Mouse (Mus musculus) heart, adult 2 months (tissue): ENCODE results near the gene Fam98b. TPM values are rescaled to one million over a fixed set of nuclear protein-coding genes. Genes with fewer than 3 reads are reported as not detected.
A peak's percentile ranks its signal among the peaks of the same experiment; 100 is the strongest.

ENCODE experiments used
- DNase-seq, 2 experiments: peaks; one replicate each; pipeline ENCODE4 v3.0.0; 2021
- H3K27ac ChIP-seq: fragments of 200-600 bp; 2 replicates; pipeline ENCODE4 v1.8.1; 2022
- H3K27me3 ChIP-seq: fragments of 200-500 bp; 2 replicates; pipeline ENCODE4 v1.6.1; 2012; ENCODE audit warnings: mild to moderate bottlenecking, low read length, inconsistent platforms, mixed read lengths; ENCODE audit not compliant: control insufficient read depth, insufficient read depth
- H3K36me3 ChIP-seq: fragments of 200-500 bp; 2 replicates; pipeline ENCODE4 v1.6.1; 2012; ENCODE audit warnings: low read length, inconsistent platforms; ENCODE audit not compliant: control insufficient read depth, insufficient read depth
- H3K4me1 ChIP-seq: fragments of 200-500 bp; 2 replicates; pipeline ENCODE4 v1.6.1; 2011; ENCODE audit warnings: low read length; ENCODE audit not compliant: control insufficient read depth, insufficient read depth
- H3K4me3 ChIP-seq: fragments of 200-600 bp; 2 replicates; pipeline ENCODE4 v1.8.1; 2022
- H3K79me2 ChIP-seq: fragments of 200-500 bp; replicated peaks from 2 replicates; pipeline ENCODE4 v1.6.1; 2012; ENCODE audit warnings: mild to moderate bottlenecking, inconsistent platforms, low read length, moderate library complexity, mixed read lengths; ENCODE audit not compliant: control insufficient read depth, insufficient read depth
- H3K9ac ChIP-seq: fragments of 200-500 bp; 2 replicates; pipeline ENCODE4 v1.6.1; 2012; ENCODE audit warnings: low read depth, mild to moderate bottlenecking, control low read depth, inconsistent platforms, low read length, mixed read lengths
- CTCF ChIP-seq: fragments of 200-600 bp; IDR thresholded peaks from 2 replicates; pipeline ENCODE4 v1.8.1; 2022; ENCODE audit warnings: antibody characterized with exemption, mild to moderate bottlenecking, moderate library complexity
- EP300 ChIP-seq: fragments of 200-500 bp; IDR thresholded peaks from 2 replicates; pipeline ENCODE4 v1.6.1; 2011; ENCODE audit warnings: low read depth, low read length, control low read depth; ENCODE audit not compliant: insufficient read depth
- POLR2A ChIP-seq: fragments of 200-500 bp; IDR thresholded peaks from 2 replicates; pipeline ENCODE4 v1.6.1; 2011; ENCODE audit warnings: mild to moderate bottlenecking, low read depth, low read length, control low read depth; ENCODE audit not compliant: insufficient read depth
- WGBS: fragments of 180-500 bp; shearing (Covaris S2); methylation state at CpG from one replicate; pipeline ENCODE4 v1.1.7; 2018; 5-methylcytosine and 5-hydroxymethylcytosine counted together
- intact Hi-C: fragments of 180-260 bp; cut with DNase I; formaldehyde crosslinking; loops from one replicate; pipeline ENCODE4 v1.15.1; 2025
- polyA plus RNA-seq: library from polyadenylated mRNA; depleted of rRNA; stranded (reverse); fragments of >200 nt; gene quantifications from 2 replicates; pipeline ENCODE4 v1.2.3, GENCODE M21; 2012
- total RNA-seq, 2 experiments: library from RNA; stranded (reverse); gene quantifications; 2 replicates each; pipeline ENCODE4 v1.2.3; 2021

Fam98b gene
- total and polyA plus RNA-seq, 3 experiments, result 7.5 to 22.2 (median 21.5) TPM

DNA sequence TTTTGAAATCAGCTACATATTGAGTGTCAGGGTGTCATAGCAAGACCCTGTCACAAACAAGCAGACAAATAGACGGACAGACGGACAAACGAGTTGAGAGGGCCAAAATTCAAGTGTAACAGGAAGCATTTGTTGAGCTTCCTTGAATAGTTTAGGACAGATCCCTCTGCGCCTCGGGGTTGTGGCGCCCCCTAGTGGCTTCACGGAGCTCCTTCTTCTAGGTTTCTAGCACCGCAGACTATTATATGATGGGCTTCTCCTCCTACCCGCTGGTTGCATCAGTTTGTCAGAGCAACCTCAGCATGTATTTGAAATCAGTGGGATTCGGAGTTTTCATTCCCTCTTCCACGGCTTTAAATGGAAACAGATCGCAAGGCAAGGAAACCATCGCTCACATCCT is 18.3 kb upstream of the Fam98b start:
- Histone ChIP-seq H3K79me2 (no peaks in the 10 kb centered on the region), H3K9ac (no peak overlapping the region), H3K27me3 (peaks cover 1% of the 10 kb centered on the region; the same call in 1 of the 2 replicates), H3K4me3 (no peak overlapping the region), H3K4me1 (no peaks in the 10 kb centered on the region), H3K36me3 (no peaks in the 10 kb centered on the region), H3K27ac (no peak overlapping the region)
- WGBS, result 5% methylated on average over 13 of the region's 13 CpGs
- intact Hi-C loops, result loop anchor here (1.0 kb wide), 2 partner anchors 51 to 334 kb away; no protein-coding TSS in a partner anchor
- TF ChIP-seq EP300, result no peak
- no peak; the same call in 1 of the 2 replicates for TF ChIP-seq CTCF
- no peak for TF ChIP-seq POLR2A
- DNase-seq, result peak; percentile 75 to 85

DNA sequence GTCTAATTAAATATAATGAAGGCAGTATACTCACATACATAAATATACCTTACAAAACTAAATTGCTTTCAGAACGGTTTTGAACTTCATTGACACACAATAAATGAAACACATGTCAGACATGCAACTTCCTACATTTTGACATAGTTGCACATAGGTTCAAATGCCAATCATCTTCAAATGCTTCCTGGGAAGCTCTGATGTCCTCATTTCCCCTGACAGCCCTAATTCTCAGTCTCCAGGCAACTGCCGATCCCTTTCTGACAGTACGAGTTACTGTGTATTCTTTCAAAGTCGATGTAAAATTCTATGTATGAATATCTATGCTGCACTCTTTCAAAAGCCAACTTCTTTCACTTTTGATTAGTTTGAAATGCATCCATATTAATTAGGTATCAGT is 7.6 kb upstream of the Fam98b start:
- Histone ChIP-seq H3K79me2 (no peaks in the 10 kb centered on the region), H3K27ac (no peak overlapping the region), H3K36me3 (no peaks in the 10 kb centered on the region), H3K9ac (no peak overlapping the region), H3K4me1 (no peaks in the 10 kb centered on the region), H3K27me3 (no peaks in the 10 kb centered on the region), H3K4me3 (no peak overlapping the region)
- DNase-seq, result no peak
- no peak for TF ChIP-seq POLR2A
- no peak for TF ChIP-seq EP300
- TF ChIP-seq CTCF, result no peak
- 75% methylated on average over 4 of the region's 4 CpGs for WGBS
- intact Hi-C loops, result no loop called here

DNA sequence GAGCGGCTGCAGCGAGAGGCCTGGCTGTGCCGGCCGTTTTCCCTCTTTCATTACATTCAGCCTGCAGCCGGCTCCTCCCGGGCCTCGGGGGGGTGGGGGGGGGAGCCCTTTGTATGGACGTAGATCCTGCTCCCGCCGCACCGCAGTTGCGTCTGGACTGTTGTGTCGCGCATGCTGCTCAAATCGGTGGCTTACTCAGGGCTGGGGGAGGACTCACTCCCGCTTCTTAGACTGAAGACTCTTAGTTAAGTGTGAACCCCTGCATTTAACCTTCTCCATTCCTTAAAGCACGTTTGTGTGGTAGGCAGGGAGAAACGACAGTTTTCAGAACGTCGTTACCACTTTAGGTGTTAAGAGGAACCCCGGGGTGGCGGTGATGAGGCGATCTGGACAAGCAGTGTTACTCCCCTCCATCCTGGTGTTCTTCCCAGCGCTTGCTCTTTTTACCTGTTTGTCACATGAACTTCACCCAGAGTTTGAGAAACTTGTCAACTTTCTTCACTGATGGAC is 517 bp downstream of the Fam98b start:
- H3K36me3 ChIP-seq, result no peaks in the 10 kb centered on the region; the same call in 1 of the 2 replicates
- H3K4me3 ChIP-seq, result peak overlapping the region; percentile 81
- peak overlapping the region; percentile 89 for H3K9ac ChIP-seq
- H3K4me1 ChIP-seq, result peaks cover 3% of the 10 kb centered on the region
- WGBS, result 1% methylated on average over 24 of the region's 24 CpGs
- peak overlapping the region; percentile 90 for H3K27ac ChIP-seq
- DNase-seq, result no peak
- no peaks in the 10 kb centered on the region for H3K27me3 ChIP-seq
- intact Hi-C loops, result no loop called here
- peaks cover 8% of the 10 kb centered on the region for H3K79me2 ChIP-seq
- TF ChIP-seq POLR2A, result no peak
- no peak for TF ChIP-seq CTCF
- no peak for TF ChIP-seq EP300

DNA sequence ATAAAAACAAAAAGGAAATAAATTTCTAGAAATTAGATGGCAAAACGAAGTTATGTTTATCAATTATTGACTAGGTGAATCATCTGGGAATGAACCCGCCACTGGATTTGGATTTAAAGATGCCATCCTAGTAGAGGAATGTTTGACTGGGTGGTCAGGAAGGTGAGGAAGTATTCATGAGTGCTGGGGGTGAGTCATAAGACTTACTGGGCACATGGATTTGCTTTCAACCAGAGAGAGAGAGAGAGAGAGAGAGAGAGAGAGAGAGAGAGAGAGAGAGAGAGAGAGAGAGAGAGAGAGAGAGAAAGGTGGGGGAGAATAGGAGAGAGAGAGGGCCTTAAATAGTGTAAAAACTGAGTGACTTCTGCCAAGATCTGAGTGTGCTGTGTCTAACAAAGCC is 5.9 kb downstream of the Fam98b start:
- no peaks in the 10 kb centered on the region for H3K27me3 ChIP-seq
- H3K79me2 ChIP-seq, result peaks cover 7% of the 10 kb centered on the region
- peaks cover 3% of the 10 kb centered on the region for H3K36me3 ChIP-seq
- no peak overlapping the region for H3K27ac ChIP-seq
- no peak for TF ChIP-seq EP300
- no peak for TF ChIP-seq CTCF
- TF ChIP-seq POLR2A, result no peak
- WGBS, result 89% methylated on average over 2 of the region's 2 CpGs
- peaks cover under 1% of the 10 kb centered on the region; the same call in 1 of the 2 replicates for H3K4me1 ChIP-seq
- no peak overlapping the region for H3K9ac ChIP-seq
- intact Hi-C loops, result no loop called here
- no peak overlapping the region for H3K4me3 ChIP-seq
- DNase-seq, result no peak

DNA sequence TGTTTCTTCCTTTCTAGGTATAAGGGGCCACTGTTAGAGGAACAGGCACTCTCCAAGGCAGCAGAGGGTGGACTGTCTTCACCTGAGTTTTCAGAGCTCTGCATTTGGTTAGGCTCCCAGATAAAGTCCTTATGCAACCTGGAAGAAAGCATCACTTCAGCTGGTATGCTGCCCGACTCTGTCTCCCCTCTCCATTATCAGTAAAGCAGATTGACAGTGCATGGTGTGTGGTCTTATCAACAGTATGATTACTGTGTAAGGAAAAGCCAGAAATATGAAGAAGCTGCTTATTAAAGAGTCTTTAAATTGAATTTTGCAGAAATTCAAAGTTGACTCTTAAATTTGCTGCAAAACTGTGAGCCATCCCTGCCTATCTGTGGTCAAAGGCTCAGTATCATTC is 8.1 kb downstream of the Fam98b start:
- intact Hi-C loops, result no loop called here
- Histone ChIP-seq H3K36me3 (peaks cover 3% of the 10 kb centered on the region; the same call in 1 of the 2 replicates), H3K27ac (no peak overlapping the region), H3K79me2 (peaks cover 5% of the 10 kb centered on the region), H3K27me3 (no peaks in the 10 kb centered on the region), H3K4me1 (no peaks in the 10 kb centered on the region; the same call in 1 of the 2 replicates), H3K9ac (no peak overlapping the region), H3K4me3 (no peak overlapping the region)
- TF ChIP-seq POLR2A, result no peak
- TF ChIP-seq CTCF, result no peak
- TF ChIP-seq EP300, result no peak
- DNase-seq, result no peak
- 62% methylated on average over 1 of the region's 1 CpGs for WGBS

DNA sequence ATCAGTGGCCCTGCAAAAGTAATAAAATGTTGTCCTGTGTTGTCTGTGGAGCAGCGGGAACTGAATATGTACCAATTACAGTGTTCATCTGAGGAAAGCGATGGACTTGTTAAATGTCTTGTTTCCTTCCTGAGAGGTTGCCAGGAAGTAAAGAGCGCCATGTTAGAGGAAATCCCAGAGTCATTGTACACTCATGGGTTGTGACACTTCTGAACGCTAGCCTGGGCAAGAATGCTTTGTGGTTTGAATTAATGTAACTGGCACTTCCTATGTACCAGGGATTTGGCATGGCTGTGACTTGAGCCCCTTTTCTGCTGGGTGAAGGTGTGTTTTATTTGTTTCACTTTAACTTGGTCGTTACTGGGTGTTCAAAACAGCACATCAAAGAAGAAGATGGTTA is 12.6 kb downstream of the Fam98b start:
- Histone ChIP-seq H3K9ac (no peak overlapping the region), H3K79me2 (no peaks in the 10 kb centered on the region; the same call in 1 of the 2 replicates), H3K27ac (no peak overlapping the region), H3K4me3 (no peak overlapping the region), H3K27me3 (no peaks in the 10 kb centered on the region), H3K36me3 (peaks cover 3% of the 10 kb centered on the region; the same call in 1 of the 2 replicates), H3K4me1 (no peaks in the 10 kb centered on the region)
- TF ChIP-seq CTCF, result no peak
- TF ChIP-seq EP300, result no peak
- no peak for TF ChIP-seq POLR2A
- intact Hi-C loops, result no loop called here
- WGBS, result 61% methylated on average over 5 of the region's 5 CpGs
- DNase-seq, result no peak
